Mouse (Mus musculus) kidney, postnatal 4 days (tissue): ENCODE data around the gene Trim26.
"Not testable (repeated sequence)": the region's sequence is repeated elsewhere in the genome, so short reads cannot be mapped to it uniquely, and the experiment has no call there.

ENCODE experiments used
- DNase-seq, 2 experiments: peaks; one replicate each; pipeline ENCODE4 v3.0.0; 2021; ENCODE audit warnings: mixed read lengths in 2 of 2

Trim26 gene

DNA sequence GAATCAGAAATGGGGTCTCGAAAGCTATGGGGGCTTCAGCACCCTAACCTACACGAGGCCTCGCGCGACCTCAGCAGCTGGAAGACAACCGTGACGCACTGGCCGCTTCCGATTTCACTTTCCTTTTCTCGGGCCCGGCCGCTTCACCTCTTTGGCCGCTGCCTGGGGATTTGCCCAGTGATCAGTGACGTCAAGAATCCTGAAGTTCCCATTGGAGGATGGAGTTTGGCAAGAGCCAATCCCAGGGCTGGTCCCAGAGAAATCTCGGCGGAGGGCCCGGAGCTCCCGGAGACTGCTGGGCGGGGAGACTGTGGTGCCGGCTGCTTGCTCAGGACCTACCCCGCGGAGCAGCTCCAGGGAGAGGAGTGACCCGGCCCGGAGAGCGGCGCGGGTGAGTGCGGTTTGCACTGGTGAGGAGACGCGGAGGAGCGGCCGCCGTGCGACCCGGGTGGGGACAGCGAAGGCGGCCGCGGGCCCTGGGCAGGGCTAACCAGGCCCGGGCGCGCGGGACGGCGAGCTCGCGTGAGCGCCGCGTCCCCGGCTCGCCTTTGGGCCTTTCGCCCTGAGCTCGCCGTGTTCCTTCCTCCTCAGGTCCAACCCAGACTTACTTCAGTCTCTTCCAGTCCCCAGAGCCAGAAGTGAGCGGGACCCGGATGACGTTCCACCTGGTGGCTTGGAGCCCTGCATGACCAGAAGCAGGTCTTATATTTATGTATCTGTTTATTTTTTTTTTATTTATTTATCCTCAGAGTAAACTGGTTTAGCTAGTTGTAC, at the start of gene Trim26:
Gene Trim26, plus strand, starts transcription at position 261 of the 774 bp plus-strand sequence.
- DNase-seq = peak; percentile 96 to 97

DNA sequence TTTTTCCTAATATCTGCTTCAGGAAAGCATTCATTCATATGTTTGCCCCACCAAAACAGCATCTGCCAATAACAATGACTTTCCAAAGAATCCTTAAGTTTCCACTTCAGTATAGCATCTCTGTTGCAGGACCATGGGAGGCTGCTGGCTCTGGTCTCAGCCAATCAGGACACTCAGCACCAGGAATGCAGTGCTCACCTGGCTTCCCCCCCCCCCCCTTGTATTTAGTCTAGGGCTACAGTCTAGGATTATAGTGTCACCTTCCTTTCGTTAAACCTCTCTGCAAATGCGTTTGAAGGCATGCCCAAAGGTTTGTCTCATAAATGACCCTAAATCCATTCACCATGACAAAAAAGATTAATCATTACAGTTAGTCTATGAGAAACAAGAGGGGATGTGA, 48.6 kb upstream of the Trim26 start:
- no peak for DNase-seq

DNA sequence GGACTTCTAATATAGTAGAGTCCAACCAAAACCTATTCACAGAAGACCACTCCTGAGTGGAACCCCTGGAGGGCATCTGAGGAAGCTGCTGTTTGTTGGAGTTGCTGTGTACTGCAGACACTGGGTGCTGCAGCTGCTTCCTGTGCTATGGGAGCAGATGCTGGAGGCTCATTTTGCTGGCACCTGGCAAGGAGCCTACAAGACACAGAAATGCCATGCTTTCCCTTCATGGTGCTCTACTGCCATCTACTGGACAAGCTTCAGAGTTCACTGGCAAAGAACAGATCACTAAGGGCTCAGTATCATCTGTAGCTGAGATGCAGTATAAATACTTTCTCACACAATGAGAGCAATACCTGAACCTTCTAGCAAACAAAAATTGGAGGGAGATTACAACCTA, 48.1 kb upstream of the Trim26 start:
- DNase-seq = peak; percentile 66 to 78

DNA sequence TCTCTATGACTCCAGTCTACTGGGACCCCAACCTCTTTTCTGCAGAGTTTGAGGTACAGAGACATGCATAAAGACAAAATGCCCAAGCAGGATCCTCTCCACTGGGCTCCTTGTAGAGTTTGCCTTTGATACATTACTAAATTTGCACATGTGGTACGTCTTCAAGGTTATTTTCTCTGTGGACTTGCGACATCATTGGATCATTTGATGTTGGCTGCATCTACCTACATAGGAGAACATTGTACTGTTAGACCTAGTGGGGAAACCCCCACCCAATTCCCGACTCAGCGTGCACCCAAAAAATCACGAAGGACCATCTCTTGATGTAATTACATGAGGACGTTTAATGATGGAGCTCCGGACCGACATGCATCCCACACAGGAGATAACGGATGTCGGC, 37.4 kb upstream of the Trim26 start:
- no peak for DNase-seq

DNA sequence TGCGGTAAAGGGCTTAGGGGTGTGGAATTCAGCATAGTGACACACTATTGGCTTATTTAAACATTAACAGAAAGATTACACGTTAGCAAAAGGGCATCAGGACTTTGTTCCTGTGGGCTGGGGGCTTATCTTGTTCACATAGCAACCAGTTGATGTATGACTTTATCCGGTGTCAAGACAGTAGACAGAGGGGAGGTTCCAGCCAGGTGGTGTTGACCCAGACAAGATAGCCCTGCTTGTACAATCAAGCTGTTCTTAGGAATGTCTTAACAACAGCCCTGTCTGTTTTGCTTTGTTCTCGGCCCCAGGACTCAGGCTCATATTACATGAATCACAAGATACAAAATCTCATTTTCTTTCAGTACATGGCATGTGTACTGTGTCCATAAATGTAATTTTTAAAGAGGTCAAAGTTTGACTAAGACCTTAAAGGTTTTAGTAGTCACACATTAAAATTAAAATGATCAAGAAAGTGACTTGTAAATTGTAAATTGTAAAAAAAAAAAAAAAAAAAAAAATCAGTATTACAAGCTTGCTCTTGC, 36.9 kb upstream of the Trim26 start:
- not testable (repeated sequence) for DNase-seq

DNA sequence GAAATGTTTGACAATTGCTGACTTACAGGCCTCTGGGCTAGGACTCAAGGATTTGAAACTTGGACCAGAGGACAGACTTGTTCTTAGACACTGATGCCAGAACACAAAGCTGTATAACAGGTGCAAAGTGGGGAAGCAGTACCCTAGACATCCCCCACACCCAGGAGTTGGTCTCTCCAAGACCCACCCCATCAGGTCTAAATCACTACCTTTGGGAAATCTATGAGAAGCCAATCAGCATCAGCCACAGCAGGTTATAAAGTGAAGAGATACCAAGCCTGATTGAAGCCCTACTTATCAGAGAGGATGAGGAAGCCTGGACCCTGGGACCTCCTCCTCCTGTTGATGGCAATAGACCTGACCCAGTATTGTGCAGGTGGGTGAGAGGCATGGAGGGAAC, 25.1 kb upstream of the Trim26 start, which contains the start of gene H2-M10.6:
Gene H2-M10.6, plus strand, starts transcription at position 301 of the 400 bp plus-strand sequence.
- DNase-seq = no peak

DNA sequence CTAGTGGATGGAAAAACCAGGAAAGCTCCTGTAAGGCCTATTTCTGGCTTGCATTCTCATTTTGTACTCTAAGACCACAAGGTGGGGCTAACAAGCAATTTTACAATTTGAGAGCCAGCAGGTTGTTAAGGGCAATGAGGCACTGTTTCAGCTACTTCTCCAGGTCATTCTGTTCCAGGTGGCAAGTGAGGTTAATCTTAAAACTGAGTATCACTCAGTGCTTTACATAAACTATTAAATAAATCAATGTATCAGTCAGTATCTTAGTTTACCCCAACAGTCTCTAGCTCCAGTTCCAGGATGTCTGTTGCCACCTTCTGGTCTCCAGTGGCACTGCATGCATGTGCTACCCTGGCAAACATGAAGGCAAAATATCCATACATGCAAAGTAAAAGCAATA, 12.9 kb upstream of the Trim26 start:
- DNase-seq = peak; percentile 78 to 79

DNA sequence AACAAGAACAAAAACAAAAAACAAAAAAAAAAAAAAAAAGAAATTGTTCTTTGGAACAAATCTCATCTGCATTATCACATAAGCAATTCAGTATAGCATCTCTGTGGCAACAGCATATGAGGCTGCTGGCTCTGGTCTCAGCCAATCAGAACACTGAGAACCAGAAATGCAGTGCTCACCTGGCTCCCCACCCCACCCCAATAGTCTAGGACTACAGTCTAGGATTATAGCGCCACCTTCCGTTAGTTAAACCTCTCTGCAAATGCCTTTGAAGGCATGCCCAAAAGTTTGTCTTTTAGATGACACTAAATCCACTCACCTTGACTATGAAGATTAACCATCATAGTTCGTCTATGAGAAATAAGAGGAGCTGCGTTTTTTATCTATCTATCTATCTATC, 11.4 kb upstream of the Trim26 start:
- DNase-seq = peak in 1 of 2 experiments; percentile 24

DNA sequence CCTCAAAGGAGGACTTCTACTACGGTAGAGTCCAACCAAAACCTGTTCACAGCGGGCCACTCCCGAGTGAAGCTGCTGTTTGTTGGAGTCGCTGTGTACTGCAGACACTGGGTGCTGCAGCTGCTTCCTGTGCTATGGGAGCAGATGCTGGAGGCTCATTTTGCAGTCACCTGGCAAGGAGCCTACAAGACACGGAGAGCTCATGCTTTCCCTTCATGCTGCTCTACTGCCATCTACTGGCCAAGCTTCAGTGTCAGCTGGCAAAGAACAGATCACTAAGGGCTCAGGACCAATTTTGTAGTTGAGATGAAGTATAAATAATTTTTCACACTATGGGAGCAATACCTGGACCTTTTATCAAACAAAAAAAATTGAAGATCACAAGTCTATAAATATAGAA, 10.9 kb upstream of the Trim26 start:
- peak; percentile 86 to 92 for DNase-seq

DNA sequence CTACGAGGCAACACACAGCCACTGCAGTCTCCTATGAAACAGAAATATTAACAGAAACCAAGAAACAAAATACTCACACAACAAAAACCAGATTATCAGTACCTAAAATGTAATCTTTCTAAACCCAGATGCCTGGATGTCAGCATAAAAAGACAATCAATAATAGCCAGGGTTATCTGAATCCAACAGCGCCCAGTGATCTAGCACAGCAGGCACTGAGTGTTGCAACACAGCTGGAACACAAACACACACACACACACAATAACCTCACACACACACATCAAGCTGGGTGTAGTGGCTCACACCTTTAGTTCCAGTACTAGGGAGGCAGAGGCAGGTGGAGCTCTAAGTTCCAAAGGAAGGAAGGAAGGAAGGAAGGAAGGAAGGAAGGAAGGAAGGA, 8.4 kb upstream of the Trim26 start:
- DNase-seq = no peak

DNA sequence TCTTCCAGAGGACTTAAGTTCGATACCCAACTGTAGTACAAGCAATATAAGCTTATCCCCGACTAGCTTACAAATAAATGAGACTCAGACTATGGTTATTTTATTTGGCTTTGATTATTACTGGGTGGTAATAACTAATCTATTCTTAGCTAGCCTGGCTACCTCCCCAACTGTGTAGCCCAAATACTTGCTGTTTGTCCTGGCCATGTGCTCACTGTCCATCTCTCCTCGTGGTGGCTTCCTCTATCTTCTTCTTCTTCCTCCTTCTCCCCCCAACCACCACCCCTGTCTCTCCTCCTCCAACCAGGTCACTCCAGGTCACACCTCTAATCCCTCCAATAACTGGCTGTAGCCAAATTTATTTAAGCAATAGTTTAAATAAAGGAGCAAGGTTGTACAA, 6.5 kb upstream of the Trim26 start:
- DNase-seq = no peak

DNA sequence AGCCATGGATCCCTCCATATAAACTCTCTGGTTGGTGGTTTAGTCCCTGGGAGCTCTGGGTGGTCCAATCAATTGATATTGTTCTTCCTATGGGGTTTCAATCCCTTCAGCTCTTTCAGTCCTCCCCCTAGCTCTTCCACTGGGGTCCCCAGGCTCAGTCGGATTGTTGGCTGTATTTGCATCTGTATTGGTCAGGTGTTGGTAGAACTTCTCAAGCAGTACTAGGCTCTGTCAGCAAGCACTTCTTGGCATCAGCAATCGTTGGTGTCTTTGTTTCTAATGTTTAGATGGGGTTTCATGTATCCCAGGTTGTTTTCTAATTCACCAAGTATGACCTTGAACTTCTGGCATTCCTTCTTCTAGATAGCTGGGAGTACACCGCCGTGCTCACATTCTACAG, 4.2 kb upstream of the Trim26 start:
- DNase-seq = no peak

DNA sequence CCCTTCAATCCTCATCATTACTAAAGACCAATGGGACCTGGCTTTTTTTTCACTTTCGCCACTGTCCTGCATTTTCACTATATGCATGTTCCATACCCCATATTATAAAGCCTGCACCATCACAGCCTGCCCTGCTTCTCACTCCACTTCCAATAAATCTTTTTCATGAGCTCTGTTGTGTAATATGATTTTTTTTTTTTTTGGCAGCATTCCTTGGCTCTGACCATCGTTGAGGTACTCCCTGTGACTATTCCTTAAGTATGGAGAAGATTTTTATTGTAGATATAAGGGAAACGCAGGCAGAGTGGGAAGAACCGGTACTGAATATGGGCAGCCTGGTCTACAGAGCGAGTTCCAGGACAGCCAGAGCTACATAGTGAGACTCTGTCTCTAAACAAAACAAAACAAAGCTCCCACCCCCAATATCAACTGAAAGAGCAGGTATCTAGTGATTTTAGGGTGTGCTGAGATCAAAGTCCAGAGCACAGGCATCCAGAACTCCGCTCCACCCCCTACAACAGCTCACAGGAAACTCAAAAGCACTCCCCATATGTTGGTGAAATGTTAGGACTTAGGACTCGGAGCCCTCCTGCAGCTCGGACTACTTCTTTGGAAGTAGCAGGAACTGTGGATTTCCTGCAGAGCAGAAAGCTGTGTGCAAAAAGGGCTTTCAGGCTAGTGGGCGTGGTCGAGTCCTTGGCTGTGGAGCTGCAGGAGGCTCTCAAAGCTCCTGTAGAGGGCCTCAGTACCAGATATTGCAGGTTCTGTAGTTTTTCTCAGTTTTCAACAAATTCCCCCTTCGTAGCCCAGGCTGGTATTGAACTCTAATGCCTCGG, 1.1 kb upstream of the Trim26 start:
- DNase-seq = peak; percentile 73 to 83

DNA sequence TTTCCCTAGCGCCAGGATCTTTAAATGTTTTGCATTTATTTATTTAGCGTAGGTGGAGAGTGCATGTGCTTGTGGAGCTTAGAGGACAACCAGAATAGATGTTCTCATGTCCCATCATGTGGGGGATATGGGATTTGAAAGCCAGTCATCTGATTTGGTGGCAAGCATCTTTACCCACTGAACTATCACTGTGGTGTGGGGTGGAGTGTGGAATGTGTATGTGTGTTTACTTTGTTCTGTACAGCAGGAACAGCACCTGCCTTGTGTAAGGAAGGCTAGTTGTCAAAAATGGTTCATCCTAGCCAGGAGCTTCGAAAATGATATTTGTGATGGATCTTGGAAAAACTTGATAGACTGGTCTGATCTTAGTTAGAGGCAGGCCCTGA, 514 bp upstream of the Trim26 start:
- DNase-seq = no peak

DNA sequence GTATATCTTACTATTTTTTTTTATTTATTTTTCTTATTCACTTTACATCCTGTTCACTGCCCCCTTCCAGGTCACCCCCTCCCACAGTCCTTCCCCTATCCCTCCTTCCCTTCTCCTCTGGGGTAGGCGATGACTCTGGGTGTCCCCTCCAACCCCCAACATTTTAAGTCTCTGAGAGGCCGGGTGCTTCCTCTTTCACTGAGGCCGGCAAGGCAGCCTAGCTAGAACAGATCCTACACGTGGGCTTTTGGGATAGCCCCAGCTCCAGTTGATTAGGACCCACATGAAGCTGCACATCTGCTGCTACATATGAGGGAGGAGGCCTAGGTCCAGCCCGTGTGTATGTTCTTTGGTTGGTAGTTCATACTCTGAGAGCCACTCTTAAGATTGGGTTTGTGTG, 2.1 kb downstream of the Trim26 start:
- no peak for DNase-seq

DNA sequence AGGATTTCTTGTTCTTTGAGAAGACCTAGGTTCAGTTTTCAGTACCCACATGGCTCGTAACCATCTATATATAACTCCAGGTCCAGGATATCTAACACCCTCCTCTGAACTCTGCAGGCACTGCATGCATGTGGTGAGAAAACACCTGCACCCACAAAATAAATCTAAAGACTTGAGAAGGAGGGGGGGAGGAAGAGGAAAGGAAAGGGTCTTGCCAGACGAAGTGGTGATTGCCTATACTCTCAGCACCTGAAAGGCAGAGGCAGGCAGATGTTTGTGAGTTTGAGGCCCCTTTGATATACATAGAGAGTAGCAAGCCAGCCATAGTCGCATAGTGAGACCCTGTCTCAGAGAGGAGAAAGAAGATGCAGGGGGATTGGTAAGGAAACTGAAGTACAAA, 3.0 kb downstream of the Trim26 start:
- DNase-seq = no peak

DNA sequence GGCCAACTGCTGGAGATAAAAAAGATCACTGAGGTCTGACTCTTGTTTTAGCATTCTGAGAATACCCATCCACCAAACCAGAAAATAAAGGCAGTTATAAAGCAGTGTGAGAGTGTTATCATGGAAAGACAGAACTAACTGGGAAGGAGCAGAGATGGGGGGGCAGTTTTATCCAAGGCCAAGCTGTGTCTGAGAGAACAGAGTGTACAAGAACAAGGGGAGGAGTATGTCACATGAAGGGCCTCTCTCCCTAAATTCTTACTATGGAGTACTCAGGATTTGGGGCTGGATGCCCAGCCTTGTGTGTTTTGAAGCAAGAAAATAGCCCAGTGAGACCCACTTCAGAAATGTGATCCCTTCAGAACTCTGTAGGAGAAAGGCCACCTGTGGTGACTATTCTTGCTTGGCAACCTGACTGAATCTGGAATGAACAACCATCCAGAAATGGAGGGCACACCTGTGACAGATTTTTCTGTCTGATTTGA, 4.1 kb downstream of the Trim26 start:
- DNase-seq = no peak

DNA sequence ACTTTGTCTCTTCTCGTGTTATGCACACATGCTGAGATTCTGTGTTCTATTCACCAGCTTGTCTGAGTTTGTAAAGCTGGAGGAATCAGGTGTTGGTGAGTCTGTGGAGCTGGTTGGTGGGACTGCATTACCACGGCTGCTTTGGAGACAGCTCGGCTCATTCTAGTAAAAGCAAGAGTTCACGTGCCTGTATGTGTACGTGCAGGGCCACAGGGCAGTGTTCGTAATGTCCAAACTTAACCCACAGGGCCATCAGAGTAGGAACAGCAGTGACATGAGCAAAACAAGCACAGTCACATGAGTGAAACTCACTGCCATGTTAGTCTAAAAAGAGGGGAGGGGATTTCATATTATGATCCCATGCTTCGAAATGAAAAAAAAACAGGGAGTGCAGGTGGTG, 6.8 kb downstream of the Trim26 start:
- no peak for DNase-seq

DNA sequence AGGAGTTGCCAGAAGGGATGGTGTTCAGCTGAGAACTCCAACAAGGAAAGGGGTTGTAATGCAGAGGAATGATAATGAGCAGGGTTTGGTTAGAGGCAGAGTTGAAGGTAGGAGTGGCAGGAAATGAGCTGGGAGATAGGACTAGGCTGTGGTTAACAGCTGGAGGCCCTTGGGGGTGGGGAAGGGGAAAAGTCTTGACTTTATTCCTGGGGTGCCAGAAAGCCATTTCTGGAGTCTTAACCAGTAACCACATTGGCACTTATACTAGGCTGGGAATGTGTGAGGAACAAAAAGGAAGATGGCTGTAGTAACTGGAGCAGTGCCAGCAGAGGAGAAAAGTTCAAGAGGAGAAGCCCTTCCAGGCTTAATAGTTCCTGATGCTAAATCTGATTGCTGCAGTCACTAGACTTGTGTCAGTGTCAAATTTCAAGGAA, 7.4 kb downstream of the Trim26 start:
- no peak for DNase-seq

DNA sequence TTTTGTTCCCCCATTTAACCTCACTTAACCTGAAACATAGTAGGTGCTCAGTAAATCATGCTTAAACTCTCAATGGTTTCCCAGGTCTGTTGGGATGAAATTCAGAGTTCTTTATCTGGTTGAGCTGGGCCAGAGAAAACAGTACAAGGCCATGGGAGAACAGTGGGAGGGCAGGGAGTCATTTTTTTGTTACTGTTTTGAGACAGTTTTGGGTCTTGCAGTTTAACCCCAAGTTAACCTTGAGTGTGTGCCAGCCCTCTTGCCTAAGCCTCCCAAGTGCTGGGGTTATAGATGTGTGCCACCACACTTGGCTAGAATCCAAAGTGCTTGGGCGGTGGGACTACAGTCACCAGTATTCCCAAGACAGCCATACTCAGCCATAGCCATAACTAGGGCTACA, 7.8 kb downstream of the Trim26 start:
- no peak for DNase-seq

DNA sequence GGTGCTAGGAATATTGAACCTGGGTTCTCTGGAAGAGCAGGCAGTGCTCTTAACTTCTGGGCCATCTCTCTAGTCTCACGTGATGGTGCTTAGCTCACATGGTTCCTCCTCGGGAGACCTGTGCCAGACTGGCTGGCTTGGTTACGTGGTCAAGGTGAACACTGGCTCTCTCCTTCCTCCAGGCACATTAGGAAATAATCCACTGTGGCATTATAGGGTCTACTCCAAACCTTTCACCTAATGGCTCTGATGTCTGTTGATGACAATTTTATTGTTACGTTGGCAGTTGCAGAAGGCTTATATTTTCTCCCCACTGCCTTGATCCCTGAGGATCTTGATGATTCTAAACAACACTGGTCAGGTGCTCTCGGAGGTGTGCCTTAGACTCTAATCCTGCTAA, 12.0 kb downstream of the Trim26 start:
- DNase-seq = no peak

DNA sequence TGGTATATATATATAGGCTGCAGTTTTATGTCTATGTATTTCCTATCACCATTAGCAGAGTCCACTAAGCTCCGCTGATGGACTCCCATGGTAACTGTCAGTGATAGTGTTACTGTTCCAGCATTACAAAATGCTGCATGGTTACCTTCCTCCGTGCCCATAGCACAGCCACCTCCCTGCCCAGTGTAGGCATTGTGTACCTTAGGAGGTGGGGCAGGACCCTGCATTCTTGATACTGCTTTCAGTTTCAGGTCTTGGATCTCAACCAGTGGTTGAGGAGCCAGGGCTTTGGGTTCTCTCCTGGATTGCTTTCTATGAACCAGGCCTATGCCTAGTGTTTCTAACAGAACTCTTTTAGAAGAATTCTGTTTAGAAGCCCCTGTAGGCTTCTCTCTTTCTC, 13.1 kb downstream of the Trim26 start:
- DNase-seq = no peak

DNA sequence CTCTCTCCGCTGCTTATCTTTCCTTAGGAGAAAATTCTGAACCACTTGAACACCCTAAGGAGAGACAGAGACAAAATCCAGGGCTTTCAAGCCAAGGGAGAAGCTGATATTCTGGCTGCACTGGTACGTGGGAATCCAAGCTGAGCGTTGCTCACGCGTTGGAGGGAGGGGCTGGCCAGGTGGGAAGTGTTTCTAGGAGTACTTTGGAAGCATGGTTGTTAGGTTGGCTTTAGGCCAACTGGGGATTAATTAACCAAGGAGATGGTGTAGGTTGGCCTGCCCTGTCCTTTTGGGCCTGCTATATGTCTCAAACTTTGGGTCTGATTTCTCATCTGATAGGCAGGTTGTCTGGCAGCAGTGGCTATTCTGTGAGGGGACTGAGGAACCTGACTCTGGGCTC, 14.3 kb downstream of the Trim26 start:
- peak in 1 of 2 experiments; percentile 27 for DNase-seq

DNA sequence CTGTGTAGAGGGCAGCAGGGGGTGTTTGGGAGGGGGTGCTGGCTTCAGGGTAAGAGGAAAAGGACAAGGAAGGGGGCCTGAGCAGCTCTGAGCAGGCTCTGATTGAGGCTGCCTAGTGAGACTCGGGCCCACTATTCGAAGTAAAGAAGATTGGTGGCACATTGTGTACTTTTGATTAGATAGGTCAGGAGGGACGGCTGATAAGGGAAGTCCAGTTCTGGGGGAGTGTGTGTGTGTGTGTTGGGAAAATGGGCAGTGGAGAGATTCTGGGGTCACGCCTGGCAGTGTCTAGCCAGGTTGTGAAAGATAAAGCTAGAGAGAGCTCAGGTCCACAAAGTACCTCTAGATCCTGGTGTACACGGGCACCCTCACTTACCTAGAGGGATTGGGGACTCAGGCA, 14.7 kb downstream of the Trim26 start:
- no peak for DNase-seq
